Mouse (Mus musculus): ENCODE results near the gene Pik3r1. TPM values are rescaled to one million over a fixed set of nuclear protein-coding genes. Genes with fewer than 3 reads are reported as not detected.

Pik3r1 gene
- total RNA-seq, 2 experiments from 2014 or later: 147 to 153 TPM

GRCm38 (mm10) chr13:101694496-101695251 is 73.3 kb downstream of the Pik3r1 start:
- DNase-seq (ENCODE audit: low spot score in 2 of 2): peak; percentile 71 to 76
- intact Hi-C loops (cut with DNase I): loop anchor here (1.0 to 5.0 kb wide), 7 partner anchors 152 to 848 kb away; no protein-coding TSS in a partner anchor

- DNase-seq (ENCODE audit: low spot score in 2 of 2): peak; percentile 77 to 85
- intact Hi-C loops (cut with DNase I): loop anchor here (1.0 to 5.0 kb wide), 6 partner anchors 152 to 847 kb away; no protein-coding TSS in a partner anchor
Observed at GRCm38 (mm10) chr13:101693967-101694495, 74.0 kb downstream of the Pik3r1 start.

GRCm38 (mm10) chr13:101692866-101693691 is 74.9 kb downstream of the Pik3r1 start:
- intact Hi-C loops (cut with DNase I): loop anchor here (5.0 kb wide), 4 partner anchors 151 to 741 kb away; no protein-coding TSS in a partner anchor
- no peak for DNase-seq (ENCODE audit: low spot score in 2 of 2)

GRCm38 (mm10) chr13:101692239-101692784 is 75.7 kb downstream of the Pik3r1 start:
- DNase-seq (ENCODE audit: low spot score in 2 of 2): peak; percentile 79 to 80
- intact Hi-C loops (cut with DNase I): loop anchor here (5.0 kb wide), 4 partner anchors 150 to 740 kb away; no protein-coding TSS in a partner anchor

- intact Hi-C loops (cut with DNase I): loop anchor here (5.0 kb wide), 4 partner anchors 149 to 739 kb away; no protein-coding TSS in a partner anchor
- no peak for DNase-seq (ENCODE audit: low spot score in 2 of 2)
Observed at GRCm38 (mm10) chr13:101691669-101692068, 76.3 kb downstream of the Pik3r1 start.

- no peak for DNase-seq (ENCODE audit: low spot score in 2 of 2)
- intact Hi-C loops (cut with DNase I): loop anchor here (5.0 kb wide), 4 partner anchors 149 to 739 kb away; no protein-coding TSS in a partner anchor
Observed at GRCm38 (mm10) chr13:101690911-101691655, 76.9 kb downstream of the Pik3r1 start.

- DNase-seq (ENCODE audit: low spot score in 2 of 2): no peak
- intact Hi-C loops (cut with DNase I): loop anchor here (5.0 kb wide), 4 partner anchors 148 to 738 kb away; no protein-coding TSS in a partner anchor
Observed at GRCm38 (mm10) chr13:101690167-101690566, 77.8 kb downstream of the Pik3r1 start.

GRCm38 (mm10) chr13:101686256-101686655 is 81.8 kb downstream of the Pik3r1 start:
- DNase-seq (ENCODE audit: low spot score in 2 of 2): no peak
- intact Hi-C loops (cut with DNase I): no loop called here

- intact Hi-C loops (cut with DNase I): no loop called here
Observed at GRCm38 (mm10) chr13:101684706-101685105, 83.3 kb downstream of the Pik3r1 start.

GRCm38 (mm10) chr13:101682378-101682777 is 85.6 kb downstream of the Pik3r1 start:
- intact Hi-C loops (cut with DNase I): no loop called here
- no peak for DNase-seq (ENCODE audit: low spot score in 2 of 2)

More at GRCm38 (mm10) chr13:101684706-101685105, 83.3 kb downstream of the Pik3r1 start:
- no peak for DNase-seq (ENCODE audit: low spot score in 2 of 2)

GRCm38 (mm10) chr13:101680083-101680482 is 87.9 kb downstream of the Pik3r1 start:
- DNase-seq (ENCODE audit: low spot score in 2 of 2): no peak
- intact Hi-C loops (cut with DNase I): no loop called here

GRCm38 (mm10) chr13:101678984-101679383 is 89.0 kb downstream of the Pik3r1 start:
- DNase-seq (ENCODE audit: low spot score in 2 of 2): no peak
- intact Hi-C loops (cut with DNase I): loop anchor here (10.0 kb wide), 1 partner anchor 594 kb away; no protein-coding TSS in a partner anchor

GRCm38 (mm10) chr13:101678036-101678435 is 90.0 kb downstream of the Pik3r1 start:
- intact Hi-C loops (cut with DNase I): loop anchor here (10.0 kb wide), 1 partner anchor 593 kb away; no protein-coding TSS in a partner anchor

GRCm38 (mm10) chr13:101673876-101674275 is 94.1 kb downstream of the Pik3r1 start:
- intact Hi-C loops (cut with DNase I): loop anchor here (10.0 kb wide), 1 partner anchor 589 kb away; no protein-coding TSS in a partner anchor
- no peak for DNase-seq (ENCODE audit: low spot score in 2 of 2)

More at GRCm38 (mm10) chr13:101678036-101678435, 90.0 kb downstream of the Pik3r1 start:
- DNase-seq (ENCODE audit: low spot score in 2 of 2): no peak

- intact Hi-C loops (cut with DNase I): no loop called here
- DNase-seq (ENCODE audit: low spot score in 2 of 2): no peak
Observed at GRCm38 (mm10) chr13:101668859-101669258, 99.2 kb downstream of the Pik3r1 start.

- intact Hi-C loops (cut with DNase I): no loop called here
Observed at GRCm38 (mm10) chr13:101664010-101664409, 104.0 kb downstream of the Pik3r1 start.

GRCm38 (mm10) chr13:101662900-101663299 is 105.1 kb downstream of the Pik3r1 start:
- intact Hi-C loops (cut with DNase I): no loop called here
- no peak for DNase-seq (ENCODE audit: low spot score in 2 of 2)

More at GRCm38 (mm10) chr13:101664010-101664409, 104.0 kb downstream of the Pik3r1 start:
- DNase-seq (ENCODE audit: low spot score in 2 of 2): no peak

- intact Hi-C loops (cut with DNase I): no loop called here
- no peak for DNase-seq (ENCODE audit: low spot score in 2 of 2)
Observed at GRCm38 (mm10) chr13:101661567-101661966, 106.5 kb downstream of the Pik3r1 start.

All from left cerebral cortex, postnatal 36 days (tissue).